Mouse (Mus musculus) layer of hippocampus, postnatal 36 days (tissue): ENCODE data around the gene Ppp2r2d. TPM values are rescaled to one million over a fixed set of nuclear protein-coding genes. Genes with fewer than 3 reads are reported as not detected.

Experiments
- DNase-seq, 2 experiments: peaks; one replicate each; pipeline ENCODE4 v3.0.0; 2022
- total RNA-seq, 2 experiments: library from RNA; stranded (reverse); gene quantifications; 2 replicates each; pipeline ENCODE4 v1.2.3; 2021

Gene Ppp2r2d
- total RNA-seq, 2 experiments from 2014 or later, result 62.9 to 64.2 TPM

DNA sequence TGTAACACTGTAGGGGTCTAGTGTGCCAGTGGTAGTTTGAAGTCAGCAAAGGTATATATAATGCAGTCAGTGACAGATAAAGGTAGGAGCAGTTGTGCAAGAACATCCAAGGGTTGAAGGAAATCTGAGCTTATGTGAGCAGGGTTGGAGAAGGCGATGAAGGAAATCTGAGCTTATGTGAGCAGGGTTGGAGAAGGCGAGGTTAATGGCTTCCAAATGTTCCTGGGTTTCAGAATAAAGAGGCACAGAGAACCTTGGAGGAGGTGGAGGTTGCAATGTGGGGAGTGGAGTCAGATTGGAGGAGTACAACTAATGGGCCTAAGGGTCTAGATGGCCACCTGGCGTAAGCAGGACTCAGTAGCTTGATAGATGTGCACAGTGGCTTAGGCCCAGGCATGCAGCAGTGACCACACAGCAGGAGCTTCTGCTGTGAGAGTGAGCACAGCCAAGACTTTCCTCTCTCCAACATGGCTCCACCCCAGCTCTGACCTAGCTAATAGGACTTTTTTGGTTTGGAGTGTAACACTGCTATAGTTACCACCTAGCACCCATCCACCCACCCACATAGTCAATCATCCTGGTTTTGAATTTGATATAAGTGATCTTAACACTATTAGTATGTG lies 18.2 kb downstream of the Ppp2r2d start:
- no peak for DNase-seq

DNA sequence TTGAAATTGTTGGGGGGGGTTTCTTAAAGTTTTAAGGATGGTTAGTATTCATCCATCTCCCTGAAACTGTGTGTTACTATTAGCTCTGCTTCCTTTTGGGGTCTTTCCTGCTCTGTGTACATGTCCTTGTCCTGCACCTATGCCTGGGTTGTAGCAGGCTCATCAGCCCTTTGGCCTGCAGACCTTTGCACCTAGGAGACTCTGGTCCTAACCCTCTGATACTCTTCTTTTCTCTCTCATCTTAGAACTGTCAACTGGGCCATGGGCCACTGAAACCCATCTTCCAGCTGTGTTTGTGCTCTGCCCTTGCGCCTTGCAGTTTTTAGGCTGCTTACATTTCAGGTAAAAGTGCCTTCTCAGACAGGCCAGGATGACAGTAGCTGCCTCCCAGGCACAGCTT lies 18.9 kb downstream of the Ppp2r2d start:
- DNase-seq, result no peak

DNA sequence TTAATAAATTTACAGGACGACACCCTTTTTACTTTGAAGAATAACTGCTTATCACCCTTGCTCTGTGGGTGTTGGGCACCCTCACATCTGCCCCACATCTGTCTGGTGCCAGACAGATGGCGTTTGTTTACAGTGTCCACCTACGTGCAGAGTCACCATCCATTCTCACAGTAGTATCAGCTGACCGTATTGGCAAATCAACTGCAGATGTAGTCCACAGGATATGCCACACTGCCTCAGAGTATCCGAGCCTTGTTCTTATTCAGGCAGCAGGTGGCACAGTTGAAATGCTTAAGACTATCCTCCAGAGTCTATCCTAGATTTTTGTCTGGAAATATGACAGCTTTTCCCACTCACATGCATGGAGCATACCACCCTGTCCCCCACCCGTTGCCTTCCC lies 21.4 kb downstream of the Ppp2r2d start:
- DNase-seq, result no peak

DNA sequence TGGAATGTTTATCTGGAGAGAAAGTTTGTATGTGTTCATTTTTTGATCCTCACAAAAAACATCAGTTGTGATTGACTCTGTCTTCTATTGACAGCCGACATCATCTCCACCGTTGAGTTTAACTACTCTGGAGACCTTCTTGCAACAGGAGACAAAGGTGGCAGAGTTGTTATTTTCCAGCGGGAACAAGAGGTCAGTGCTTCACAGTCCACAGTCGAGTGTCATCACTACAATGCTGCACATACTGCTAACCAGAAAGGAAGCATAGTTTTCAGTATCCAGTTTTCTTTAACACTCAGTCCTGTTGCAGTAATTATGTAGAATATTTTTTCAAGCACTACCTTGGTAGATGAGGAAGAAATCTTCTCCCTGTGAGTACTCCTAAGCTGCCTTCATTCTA lies 22.4 kb downstream of the Ppp2r2d start:
- DNase-seq, result no peak

DNA sequence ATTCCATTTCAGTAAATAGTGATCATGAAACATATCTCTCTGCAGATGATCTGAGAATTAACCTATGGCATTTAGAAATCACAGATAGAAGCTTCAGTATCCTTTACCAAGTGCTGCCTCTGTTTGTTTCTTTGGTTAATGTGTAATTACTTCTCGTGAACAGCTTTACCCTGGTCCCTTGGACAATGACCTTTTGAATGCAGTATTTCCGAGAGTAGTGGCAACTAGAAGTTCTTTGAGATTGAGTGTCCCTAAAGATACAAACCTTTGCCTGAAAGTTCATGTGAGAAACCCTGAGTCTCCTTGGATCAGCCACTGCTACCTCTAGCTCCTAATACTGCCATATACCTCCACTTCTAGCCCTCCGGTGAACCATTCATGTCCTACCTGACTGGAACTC lies 27.1 kb downstream of the Ppp2r2d start:
- DNase-seq, result no peak

DNA sequence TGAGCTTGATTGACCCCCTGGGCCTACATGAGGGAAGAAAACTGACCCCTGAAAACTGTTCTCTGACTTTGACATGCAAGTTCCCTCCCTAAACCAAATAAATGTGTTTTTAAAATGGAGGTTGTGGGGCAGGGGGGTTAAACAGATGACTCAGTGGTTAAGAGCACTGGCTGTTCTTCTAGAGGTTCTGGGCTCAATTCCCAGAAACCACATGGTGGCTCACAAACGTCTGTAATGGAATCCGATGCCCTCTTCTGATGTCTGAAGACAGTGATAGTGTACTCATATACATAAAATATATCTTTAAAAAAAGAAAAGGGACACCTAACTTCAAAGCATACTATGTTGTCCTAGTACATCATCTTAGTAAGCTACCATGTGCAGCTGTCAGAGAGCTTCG lies 29.2 kb downstream of the Ppp2r2d start:
- DNase-seq, result no peak

DNA sequence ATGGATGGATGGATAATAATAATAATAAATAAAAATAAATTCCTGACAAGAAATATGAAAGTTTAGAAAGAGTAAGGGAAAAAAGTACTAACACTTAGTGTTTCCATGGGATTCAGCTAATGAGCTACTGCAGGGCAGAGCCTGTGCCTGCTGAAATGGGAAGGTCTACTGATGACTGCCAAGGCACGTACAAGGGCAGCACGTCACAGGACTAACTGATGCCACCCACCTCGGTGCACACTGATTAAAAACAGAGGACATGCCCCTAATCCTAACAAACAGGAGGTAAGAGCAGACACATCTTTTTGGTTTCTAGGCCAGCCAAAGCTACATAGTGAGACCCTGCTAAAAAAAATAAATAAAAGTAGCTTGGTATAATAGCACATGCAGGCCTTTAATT lies 37.8 kb downstream of the Ppp2r2d start:
- no peak for DNase-seq

DNA sequence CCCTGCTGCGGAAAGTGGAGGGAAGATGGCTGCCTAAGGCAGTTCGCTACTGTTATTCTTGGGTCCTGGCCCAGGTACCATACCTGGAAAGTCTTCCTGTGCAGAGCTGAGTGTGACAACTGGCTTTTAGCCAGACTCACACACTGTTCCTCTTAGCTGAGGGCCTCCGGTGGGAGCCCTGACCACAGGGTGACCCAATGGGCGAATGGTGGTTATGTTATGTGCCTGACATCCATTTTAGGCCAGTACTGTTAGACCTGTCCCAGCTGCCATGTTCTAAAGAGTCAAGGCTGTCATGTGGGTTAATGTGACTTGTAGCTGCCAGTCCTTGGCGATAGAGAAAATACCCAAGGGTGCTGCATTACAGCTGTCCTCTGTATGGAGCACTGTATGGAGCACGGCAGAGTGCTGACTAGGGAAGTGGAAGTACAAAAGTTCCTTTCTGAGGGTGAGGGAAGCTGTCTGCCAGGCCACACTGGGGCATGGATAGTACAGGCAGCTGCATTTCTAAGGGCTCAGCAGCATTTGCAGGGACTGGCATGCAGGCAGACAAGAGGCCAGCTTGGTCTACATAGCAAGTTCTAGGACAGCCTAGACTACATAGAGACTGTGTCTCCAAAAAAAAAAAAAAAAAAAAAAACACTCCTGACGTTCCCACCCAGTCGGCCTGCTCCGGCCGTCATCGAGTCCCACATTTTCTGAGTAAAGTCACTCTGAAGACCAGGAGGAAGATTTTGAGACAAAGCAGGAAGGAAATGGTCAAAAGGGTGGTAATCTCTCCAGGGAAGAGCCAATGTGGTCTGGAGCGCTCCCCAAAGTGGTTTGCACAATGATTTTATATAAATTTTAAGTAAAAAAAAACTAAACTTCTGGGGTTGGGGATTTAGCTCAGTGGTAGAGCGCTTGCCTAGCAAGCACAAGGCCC lies 39.7 kb downstream of the Ppp2r2d start:
- DNase-seq, result no peak

DNA sequence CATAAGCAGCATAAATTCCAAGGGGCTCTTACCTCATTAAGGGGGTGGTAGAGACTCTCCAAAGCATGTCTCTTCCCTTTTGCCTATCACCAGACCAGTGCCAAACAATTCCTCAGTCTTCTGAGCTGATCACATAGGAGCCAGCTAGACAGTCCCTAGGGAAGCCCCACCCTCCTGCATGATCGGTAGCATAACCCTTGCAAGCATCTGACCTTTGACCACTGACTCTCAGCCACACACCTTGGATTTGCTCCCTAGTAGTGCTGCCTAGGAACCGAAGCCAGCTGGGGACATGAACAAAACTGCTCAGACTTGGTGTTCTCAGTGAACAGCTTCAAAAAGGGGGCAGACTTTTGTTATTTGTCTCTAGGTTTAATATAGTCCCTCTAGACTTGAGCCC lies 52.2 kb downstream of the Ppp2r2d start:
- DNase-seq, result no peak

DNA sequence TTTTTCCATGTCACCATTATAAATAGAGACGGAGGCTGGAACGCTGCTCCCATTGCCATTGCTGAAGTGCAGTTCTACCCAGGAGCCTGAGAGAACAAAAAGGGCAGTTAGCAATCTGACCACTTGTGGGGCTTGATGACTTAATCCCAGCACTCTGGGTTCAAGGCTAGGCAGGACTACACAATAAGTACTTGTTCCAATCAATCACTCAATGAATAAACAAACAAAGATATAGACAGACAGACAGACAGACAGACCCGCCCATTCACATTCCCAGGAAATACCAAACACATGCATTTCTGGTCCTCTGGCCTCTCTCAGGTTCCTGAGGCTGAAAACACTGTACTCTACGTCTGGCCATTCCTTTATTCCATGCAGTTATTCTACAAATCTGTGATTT lies 52.9 kb downstream of the Ppp2r2d start:
- no peak for DNase-seq

DNA sequence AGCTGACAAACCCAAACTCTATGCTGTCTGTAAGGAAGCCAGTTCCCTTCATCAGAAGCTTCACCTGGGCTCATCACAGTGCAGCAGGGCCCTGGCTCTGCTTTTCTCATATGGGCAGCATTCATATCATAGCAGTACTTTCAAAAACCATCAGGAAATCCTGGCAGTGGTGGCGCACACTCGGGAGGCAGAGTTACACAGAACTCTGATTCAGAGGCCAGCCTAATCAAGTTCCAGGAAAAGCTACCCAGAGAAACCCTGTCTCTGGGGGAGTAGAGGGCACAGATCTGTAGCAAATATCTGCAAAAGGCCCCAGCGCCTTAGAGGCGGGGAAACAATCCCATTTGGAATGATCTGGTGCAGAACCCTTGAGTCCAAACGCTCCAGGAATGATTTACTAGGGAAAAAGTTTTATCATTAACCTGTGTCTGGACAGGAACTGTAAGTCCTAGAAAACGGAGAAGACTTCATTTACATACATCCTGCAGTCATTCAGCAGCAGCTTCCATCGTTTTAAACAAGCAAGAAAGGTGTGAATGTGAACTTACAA lies 58.1 kb downstream of the Ppp2r2d start:
- DNase-seq, result no peak

DNA sequence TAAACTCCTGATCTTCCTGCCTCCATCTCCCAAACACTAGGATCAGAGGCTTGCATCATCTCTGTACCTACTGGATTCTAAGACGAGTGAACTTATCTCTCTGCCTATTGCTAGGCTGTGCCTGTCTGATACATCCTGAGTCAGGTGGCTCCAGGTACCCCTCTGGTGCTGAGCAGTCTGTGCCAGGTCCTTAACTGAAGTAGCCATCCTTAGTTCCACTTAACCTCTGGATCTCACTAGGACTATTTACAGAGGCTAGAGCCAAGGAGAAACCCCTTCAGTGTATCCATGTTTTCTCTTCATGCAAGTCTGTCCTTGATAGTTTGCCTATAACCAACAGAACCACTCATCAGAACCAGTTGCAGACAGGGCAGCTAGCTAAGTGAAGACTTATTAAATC lies 60.6 kb downstream of the Ppp2r2d start:
- DNase-seq, result no peak

DNA sequence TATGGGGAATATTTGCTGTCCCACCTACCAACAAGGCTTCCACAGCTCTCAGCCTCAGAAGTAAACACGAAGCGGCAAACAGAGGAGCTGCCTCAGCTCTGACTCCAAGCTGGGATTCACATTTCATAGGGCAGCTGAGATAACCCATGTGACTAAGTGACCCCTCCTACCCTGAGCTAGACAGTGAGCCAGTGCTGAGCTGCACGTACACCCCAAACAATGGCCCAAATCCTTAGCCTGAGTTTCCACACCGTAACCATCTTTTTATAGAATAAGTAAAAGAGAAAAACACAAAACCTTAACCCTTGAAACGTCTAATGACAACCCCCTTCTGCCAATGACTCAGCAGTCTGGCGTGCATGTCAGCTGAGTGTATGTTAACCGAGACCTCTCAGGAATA lies 61.2 kb downstream of the Ppp2r2d start:
- DNase-seq, result peak in 1 of 2 experiments; percentile 33

DNA sequence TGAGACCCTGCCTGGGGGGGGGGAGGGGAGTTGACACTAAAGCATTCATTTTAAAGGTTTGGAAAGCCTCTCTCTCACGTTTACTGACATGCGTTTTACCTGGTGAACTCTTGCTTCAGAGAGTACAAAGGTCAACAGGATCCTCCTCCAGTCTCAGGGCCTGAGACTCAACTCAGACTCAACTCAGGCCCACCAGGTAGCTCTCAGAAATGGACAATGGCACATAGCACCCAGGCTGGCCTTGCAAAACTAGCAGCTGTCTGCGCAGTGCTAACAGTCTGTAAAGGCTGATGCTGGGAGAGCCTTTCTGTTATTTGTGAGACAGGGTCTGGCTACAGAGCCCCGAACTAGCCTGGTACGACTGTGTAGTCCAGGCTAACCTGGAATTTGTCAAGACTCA lies 62.1 kb downstream of the Ppp2r2d start:
- DNase-seq, result no peak

DNA sequence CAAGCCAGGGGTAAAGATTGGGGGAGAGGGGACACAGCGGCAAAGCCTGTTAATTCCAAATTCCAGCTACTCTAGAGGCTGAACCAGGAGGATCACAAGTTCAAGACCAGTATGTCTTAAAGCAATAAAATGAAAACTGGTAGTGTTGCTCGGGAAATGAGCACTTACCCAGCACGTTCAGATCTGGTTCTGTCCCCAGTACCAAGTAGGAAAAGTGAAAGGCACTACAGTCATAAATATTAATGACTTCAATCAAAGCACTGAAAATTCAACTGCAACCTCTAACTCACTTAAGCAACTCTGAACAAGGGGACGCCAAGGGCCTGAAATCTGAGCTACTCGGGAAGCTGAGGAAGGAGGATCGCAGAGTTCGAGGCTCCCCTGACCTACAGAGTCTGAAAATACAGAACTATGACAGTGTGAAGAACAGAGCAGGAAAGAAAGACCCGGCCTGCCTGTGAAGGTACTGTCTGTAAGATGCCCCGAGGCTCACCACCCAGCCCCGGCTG lies 62.9 kb downstream of the Ppp2r2d start:
- no peak for DNase-seq

DNA sequence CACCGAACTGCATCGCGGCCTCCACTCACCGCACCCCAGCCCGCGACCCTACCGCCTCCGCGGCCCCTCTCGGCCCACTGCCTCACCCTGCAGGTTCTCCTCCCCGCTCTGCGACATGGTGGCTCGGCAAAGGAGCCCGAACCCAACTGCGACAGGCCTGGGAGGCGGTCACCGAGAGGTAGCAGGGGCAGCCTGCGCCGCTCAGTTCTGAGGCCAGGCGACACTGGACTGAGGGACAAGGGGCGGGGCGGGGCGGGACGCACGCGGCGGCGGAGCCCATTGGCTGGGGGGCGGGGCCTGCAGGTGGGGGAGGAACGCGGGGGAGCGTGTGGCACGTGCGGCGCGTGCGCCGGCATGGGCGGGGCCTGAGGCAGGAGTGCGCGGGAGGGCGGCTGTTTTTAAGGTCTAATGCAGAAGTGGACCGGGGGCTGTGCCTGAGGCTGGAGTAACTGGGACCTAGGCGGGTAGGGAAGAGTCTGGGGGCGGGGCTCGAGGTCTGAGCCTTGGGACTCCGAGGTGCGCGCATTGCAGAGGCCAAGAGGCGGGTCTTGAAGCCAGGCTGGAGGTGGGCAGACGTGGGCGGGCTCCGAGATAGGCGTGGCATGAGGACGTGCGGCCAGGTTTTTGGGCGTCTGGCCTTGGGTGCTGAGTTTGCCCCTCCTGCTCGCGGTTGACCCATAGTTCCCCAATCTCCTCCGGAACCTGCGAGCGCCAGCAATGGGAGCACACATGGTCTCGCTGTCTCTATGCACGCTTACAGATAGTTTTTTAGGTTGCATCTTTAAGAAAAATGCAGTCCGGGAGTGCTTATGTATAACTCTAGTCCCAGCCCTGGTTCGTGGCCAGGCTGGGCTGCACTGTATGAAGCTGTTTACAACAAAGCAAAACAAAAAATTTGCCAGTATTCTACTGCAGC lies 63.7 kb downstream of the Ppp2r2d start, which contains the start of gene Bnip3:
Bnip3 (minus strand) TSS at position 243 of the 916 bp plus-strand sequence.
- peak; percentile 80 to 83 for DNase-seq

DNA sequence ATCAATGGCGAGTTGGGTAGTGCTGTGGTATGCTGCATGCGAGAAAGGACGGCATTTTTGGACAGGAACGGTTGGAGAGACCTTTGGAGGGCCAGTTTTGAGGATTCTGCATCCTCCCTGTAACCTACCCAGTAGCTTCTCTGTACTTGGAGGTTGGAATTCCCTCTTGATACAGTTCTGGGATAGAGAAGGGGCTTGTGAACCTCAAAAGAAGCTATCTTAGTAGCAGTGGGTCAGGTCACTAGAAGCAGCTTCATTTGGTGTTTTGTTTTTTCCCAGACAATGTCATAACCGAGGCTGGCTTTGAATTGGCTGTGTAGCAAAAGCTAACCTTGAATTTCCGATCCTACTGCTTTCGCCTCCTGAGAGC lies 64.3 kb downstream of the Ppp2r2d start:
- no peak for DNase-seq

DNA sequence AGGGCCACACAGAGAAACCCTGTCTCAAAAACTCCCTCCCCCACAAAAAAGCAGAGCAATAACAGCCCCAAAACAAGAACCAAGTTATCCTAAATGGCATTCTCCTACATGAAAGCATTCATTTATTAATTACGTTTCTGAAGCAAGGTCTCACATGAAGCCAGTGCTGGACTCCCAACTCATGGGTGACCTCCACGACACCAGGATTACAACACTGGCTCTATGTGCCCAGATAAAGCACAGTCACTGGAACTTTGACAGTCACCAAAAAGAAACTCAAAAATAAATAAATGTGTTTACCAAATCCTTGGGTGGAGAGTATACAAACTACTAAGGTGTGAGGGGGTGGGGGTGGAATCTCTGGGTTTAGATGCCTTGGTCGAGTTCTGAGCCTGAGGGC lies 67.7 kb downstream of the Ppp2r2d start:
- no peak for DNase-seq

DNA sequence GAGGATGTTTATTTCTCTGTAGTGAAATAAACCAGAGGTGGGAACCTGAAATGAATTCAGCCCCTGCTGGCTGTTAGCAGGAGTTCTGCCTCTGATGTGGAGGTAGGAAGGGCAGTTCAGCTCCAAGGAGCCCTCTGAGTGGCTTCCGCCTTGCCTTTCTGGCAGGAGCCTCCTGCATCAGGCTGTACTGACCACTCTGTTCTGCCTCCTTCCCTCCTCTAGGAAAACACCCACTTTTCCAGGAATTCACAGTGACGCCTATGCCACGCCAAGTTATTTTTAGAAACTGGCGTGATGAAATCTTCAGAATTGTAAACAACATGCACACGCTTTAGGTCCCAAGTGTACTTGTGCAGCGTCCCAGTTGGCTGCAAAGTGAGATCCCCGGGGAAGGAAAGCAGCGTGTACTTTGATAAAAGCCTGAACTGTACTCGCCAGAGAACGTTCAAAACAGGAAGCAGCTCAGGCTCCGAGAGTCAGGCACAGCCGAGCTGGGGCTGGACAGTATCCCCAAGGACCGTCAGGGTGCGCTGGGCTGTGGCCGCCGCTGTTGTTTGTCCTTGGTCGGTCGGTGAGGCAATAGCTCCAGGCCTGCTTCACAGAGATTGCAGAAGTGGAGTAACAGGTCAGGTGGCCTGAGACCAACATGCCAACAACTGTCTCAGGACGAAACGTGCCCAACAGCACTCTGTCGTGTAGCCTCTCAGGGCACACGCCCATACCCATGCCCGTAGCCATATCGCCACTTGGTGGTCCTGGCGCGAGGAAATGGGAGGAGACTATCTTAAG lies 73.5 kb downstream of the Ppp2r2d start:
- DNase-seq, result peak in 1 of 2 experiments; percentile 27

DNA sequence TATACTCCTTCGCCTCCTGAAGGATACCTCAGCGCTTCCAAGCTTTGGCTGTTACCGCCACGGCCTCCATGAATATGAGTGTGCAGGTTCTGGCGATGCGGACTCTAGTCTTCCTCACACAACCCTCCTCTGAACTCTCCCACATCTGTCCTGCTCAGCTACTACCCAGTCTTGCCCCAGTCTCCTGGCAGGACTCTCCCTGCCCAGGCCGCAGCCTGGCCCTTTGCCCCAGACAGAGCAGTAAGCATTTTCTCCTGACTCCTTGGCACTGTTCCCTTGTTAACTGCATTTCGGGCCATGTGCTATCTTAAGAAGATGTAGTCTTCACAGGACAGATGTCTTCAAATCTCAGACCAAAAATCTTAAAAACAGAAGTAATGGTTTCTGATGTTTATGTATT lies 75.7 kb downstream of the Ppp2r2d start:
- no peak for DNase-seq

DNA sequence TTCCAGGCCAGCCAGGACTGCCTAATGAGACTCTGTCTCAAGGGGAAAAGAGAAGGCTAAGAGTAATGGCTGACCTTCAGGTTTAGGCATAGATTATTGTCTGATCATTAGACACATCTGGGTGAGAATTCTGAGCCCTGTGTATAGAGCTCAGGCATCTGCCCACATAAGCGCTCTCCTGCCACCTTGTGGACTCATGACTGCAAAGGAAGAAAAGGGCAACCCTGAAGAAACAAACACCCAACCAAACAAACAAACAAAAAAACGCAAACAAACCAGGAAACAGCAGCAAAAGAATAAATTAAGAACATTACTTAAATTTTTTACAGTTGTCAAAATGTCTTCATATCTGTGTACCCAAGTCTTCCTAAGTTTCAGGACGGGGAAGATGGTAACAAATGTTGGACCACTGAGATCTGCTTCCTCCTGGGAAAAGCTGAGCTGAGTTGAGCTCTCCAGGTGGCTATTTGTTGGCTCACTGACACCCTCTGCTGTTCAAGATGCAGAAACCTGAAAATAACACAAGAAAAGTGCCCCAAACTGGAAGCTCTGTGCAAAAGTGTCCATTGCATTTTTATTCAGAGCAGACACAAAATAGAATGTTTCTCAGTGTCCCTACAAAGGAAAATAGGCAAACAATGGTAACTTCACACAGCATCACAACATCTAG lies 78.0 kb downstream of the Ppp2r2d start:
- DNase-seq, result no peak
